Mouse (Mus musculus) kidney, adult 9 months (tissue): ENCODE data around the gene Itga11.
"Not testable (repeated sequence)": the region's sequence is repeated elsewhere in the genome, so short reads cannot be mapped to it uniquely, and the experiment has no call there.

Source experiments
- DNase-seq: peaks from one replicate; pipeline ENCODE4 v3.0.0; 2022

The Itga11 gene

GRCm38 (mm10) chr9:62772746-62773145 is 95.1 kb downstream of the Itga11 start:
- no peak for DNase-seq

DNA sequence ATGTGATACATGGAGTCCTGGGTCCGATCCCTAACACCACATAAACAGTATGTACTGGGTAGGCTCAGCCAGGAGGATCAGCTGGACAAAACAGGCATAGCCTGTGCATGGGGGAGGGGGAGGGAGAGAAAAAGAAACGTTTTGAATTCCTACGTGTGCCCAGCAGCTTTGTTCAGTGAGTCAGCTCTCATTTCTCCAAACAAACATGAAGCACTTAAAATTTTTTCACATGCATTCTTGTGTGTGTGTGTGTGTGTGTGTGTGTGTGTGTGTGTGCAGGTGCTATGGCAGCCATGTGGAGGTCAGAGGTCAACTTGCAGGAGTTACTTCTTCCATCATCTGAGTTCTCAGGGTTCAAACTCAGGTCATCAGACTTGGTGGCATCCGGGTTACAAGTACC is 97.8 kb downstream of the Itga11 start:
- no peak for DNase-seq

DNA sequence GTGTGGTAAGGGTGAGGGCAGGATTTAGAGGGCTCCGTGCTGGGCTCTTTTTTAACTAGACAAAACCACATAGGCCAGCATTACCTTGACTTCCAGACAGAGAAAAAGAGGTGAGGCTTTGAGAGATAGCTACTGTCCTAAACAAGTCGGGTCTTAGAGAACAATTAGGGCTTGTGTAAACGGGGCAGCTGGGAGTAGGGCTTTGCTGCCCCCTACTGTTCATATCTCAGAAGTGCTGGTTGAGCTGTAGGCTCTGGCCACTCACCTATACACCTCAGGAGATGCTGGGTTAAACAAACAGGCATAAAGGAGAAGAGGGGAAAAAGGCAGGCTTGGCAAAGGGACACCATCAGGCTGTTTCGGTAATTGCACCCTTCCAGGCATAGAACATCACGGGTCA is 99.8 kb downstream of the Itga11 start:
- peak; percentile 67 for DNase-seq

- no peak for DNase-seq
Measured at GRCm38 (mm10) chr9:62778721-62779120, 101.1 kb downstream of the Itga11 start.

DNA sequence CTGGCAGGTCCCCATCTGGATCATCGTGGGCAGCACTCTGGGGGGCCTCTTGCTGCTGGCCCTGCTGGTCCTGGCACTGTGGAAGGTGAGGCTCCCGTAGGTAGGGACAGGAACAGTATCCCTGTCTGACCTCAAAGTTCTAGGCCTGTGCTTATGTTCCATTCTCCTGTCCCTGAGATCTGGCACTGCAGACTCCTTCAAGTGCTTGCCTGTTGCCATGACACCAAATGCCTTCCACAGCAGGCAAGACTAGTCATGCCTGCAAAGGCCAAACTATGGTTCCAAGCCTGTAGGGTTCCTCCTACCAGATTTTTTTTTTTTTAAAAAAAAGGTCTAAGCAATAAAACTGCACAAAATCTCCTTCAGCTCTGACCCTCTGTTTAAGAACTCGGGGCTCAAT is 104.3 kb downstream of the Itga11 start:
- peak; percentile 24 for DNase-seq

DNA sequence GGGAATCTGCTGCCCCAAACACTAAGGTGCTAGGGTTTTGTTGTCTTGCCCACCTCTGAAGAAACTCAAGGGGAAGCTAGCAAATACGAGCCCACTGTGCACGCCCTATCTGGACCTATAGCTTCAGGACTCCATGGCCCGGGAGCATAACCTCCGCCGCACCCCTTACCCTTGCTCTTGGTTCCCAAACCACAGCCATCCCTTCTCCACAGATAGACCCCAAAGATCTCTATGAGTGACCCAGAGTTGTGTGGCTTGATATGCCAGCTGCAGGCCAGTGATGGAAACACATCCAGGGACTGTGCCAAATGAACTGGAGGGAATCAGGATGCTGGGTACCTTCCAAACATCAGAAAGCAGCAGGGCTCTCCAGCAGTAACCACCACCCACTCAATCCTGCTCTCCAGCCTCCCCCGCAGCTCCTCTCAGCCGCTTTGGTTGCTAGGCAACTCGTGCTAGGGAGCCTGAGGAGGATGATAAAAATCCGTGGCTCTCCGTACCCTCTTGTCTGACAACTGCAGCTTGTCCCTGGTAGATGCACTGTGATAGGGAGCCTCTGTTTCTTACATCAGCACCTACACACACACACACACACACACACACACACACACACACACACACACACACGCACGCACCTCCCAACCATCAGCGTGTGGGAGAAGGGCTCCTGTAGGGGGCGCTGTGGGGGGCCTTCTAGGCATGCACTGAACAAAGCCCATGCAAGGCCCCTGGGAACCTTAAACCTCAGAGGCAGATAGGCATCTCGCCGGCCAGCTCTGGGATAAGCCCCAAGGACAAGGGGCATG is 105.6 kb downstream of the Itga11 start:
- no peak for DNase-seq

DNA sequence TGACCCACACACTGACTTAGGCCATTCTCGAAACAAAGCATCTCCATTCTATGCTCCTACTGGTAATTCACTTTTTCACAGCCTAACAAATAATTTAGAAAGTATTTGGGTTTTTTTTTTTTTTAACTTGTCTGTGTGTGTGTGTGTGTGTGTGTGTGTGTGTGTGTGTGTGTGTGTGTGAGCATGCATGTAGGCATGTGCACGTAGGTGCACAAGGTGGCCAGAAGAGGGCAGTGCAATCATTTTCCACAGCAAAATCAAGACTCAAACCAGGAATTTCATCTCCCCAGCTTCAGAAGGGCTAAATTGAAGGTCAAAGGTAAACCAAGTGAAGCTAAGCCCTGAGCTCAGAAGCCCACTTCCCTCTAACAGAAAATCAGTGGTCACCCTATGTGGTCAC is 106.6 kb downstream of the Itga11 start:
- DNase-seq: no peak

- DNase-seq: no peak
Measured at GRCm38 (mm10) chr9:62786721-62787120, 109.1 kb downstream of the Itga11 start.

DNA sequence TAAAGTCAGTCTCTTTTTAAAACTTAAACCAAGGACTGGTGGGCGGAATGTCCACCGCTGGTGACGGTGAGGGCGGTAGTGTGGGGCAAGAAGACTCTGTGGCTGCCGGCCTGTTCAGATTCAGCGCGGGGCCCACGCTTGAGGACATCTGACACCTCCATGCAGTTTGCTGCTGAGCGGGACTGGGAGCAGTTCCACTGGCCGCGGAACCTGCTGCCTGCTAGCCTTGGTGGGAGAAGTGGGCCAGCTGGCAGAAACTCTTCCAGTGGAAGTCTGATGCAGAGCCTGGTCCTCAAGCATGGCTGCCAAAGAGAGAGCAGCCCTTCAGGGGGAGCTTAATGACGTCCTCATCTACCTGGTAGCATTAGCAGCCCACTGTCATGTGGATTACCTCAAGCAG is 112.2 kb downstream of the Itga11 start:
- DNase-seq: no peak

DNA sequence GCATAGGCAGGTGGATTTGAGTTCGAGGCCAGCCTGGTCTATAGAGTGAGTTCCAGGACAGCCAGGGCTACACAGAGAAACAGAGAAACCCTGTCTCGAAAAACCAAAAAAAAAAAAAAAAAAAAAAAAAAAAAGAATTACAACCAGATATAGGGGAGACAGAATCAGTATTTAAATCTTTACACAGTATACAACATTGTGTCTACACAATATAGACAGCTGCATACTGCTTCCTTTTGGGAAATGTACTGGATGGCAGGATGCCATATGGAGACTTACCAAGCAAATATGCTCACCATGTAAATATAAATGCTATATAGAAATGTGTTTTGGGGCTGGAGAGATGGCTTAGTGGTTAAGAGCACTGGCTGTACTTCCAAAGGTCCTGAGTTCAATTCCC is 121.6 kb downstream of the Itga11 start:
- not testable (repeated sequence) for DNase-seq

- DNase-seq: no peak
Measured at GRCm38 (mm10) chr9:62810095-62810494, 132.5 kb downstream of the Itga11 start.

DNA sequence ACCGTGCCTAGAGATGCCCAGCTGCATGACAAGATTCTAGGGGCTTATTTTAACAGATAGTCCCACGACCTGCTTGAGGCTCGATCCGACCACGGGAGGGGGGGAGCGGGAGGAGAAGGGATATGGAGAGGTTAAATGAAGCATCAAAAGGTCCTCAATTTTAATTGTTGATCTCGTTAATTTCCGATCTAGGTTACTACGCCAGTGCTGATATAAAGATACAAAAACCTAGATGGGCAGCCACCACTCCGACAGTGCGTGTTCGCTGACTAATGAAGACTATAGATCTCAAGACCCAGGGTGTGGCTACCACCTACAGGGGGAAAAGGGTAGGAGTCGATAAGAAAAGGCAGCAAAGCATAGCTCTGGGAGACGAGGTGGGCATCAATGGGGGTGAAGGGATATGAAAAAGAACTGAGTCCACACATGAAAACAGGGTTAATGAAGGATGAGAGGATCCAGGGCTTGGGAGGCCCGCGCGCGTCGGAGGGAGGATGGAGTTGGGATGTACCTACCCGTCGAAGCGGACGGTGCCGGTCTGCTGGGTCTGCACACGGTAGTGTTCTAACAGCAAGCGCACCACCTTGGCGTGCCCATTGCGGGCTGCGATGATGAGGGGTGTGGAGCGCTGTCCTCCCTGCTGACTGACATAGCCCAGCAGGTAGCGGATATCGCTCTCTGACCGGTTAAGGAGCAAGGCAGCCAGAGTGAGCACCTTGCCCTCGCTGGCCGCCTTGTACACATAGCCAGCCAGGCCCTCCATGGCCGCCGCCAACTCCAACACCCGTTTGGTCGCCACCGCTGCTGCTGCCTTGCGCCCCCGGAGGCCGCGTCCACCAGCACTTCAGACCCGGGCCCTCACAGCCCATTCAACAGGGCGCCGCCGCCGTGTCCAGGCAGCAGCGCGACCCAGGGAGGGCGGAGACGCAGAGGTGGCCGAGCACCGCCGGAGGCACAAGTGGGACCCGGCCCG is 133.2 kb downstream of the Itga11 start:
- DNase-seq: no peak

GRCm38 (mm10) chr9:62811516-62812121 is 134.0 kb downstream of the Itga11 start, which contains the start of gene Fem1b:
Fem1b (minus strand) TSS chr9:62811934.
- DNase-seq: peak; percentile 92

- DNase-seq: peak; percentile 22
Measured at GRCm38 (mm10) chr9:62812216-62813049, 134.8 kb downstream of the Itga11 start.

DNA sequence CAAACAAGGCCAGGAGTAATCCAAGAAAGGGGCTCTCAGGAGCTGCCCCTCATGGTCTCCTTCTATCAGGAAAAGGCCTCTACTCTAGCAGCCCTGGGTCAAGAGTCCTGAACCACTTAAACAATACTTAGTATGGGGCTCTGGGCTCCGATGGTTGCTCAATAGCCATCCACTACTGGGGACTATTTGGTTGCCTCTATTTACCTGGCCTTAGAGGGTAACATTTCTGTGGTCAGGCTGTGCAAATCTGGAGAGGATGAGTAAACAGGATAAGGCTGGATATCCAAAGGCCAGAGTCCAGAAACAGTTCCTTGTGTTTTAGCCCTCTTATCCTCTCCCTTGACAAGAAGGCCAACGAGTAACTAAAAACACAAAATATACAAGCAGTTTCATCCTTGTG is 137.1 kb downstream of the Itga11 start:
- no peak for DNase-seq

DNA sequence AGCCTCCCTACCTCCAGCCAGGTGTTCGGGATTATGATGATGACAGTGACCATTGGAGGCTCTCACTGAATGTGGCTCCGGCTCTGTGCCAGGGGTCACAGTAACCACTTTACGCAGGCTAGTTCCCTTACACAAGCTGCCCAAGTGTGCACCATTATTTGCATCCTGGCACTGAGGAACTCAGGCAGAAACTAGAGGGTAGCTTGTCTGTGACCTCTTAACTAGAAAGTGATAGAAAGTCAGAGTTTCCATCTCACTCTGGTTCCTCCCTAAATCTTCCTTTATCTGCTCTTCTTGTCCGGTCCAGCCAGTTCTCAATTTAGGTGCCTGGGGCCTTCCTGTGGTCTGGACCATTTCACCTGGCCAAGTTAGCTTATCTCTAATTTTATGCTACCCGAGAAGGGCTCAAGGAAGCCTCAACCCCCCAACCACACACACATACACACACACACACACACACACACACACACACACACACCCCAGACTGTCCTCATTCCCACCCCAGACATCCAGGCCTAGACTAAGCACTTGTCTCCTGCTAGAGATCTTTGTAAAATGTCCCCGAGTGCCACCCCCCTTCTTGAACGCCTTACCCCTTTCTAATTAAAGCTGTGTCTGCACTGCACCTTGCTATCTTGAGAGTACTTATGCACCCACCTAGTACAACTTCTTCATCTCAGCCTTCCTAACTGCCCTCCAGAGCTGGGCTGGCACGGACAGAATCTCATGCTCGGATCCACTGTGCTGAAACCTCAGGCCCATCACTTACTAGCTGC is 138.9 kb downstream of the Itga11 start:
- DNase-seq: no peak

GRCm38 (mm10) chr9:62817099-62817571 is 139.5 kb downstream of the Itga11 start:
- no peak for DNase-seq

GRCm38 (mm10) chr9:62817828-62818614 is 140.4 kb downstream of the Itga11 start:
- no peak for DNase-seq

DNA sequence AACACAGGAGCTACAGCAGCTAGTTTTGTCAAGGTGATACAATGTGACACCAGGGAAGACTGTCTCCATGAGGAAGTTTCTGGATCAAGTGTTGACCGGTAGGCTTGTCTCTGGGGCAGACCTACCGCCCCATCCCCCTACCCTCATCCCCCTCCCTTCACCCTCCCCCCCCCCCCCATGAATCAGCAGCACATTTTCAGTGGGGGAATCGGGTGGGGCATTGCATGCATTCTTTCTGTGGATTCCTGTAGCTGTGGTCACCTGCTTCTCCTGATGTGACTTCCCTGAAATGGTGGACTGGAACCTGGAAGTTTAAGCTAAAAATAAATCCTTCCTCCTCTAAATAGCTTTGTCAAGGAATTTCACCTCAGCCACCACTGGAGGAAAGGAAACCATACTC is 141.9 kb downstream of the Itga11 start:
- no peak for DNase-seq

DNA sequence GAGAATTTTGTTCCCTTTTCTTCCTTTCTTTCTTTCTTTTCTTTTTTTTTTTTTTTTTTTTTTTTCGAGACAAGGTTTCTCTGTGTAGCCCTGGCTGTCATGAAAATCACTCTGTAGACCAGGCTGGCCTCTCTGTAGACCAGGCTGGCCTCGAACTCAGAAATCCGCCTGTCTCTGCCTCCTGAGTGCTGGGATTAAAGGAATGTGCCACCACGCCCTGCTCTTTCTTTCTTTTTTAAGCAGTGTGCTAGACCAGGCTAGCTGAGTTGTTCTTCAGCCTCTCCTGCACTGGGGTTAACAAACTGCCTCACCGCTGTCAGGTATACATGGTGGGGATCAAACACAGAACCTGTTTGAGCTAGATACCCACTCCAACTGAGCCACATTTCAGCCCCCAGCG is 142.3 kb downstream of the Itga11 start:
- not testable (repeated sequence) for DNase-seq

GRCm38 (mm10) chr9:62820829-62821228 is 143.2 kb downstream of the Itga11 start:
- DNase-seq: no peak
